Mouse (Mus musculus): ENCODE measurements at regions not wholly inside any gene's neighbourhood (a gene's known extent, or its start where the extent isn't known, plus 50 kb on each side); places are given as distances from the start of the nearest gene placed in this dataset.

- TF ChIP-seq CTCF (IDR thresholded peaks at IDR 0.05) = no peak
- intact Hi-C loops (cut with DNase I) = no loop called here
Measured at GRCm38 (mm10) chr12:118647270-118648042, 198.7 kb upstream of the Sp8 start.

DNA sequence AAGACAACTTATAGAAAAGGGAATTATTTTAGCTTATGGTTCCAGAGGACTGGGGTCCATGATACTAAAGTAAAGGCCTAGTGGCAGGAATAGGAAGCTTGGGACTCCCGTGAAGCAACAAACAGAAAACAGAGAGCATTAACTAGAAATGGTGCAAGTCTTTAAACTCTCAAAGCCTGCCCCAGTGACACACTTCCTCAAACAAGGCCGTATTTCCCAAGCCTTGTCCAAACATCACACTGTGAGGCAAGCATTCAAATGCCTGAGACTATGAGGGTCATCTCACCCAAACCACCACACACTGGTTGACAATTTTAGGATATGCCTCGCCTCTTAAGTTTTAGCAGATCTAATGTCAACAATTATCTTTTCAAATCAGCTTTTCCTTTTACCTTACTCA is 205.2 kb upstream of the Sp8 start:
- intact Hi-C loops (cut with DNase I) = no loop called here
- TF ChIP-seq CTCF (IDR thresholded peaks at IDR 0.05) = no peak
- no peak for DNase-seq
- Histone ChIP-seq H3K27ac (no peak overlapping the region), H3K4me3 (no peak overlapping the region)

More at GRCm38 (mm10) chr12:118647270-118648042, 198.7 kb upstream of the Sp8 start:
- DNase-seq = no peak
- Histone ChIP-seq H3K27ac (no peak overlapping the region), H3K4me3 (no peak overlapping the region)

DNA sequence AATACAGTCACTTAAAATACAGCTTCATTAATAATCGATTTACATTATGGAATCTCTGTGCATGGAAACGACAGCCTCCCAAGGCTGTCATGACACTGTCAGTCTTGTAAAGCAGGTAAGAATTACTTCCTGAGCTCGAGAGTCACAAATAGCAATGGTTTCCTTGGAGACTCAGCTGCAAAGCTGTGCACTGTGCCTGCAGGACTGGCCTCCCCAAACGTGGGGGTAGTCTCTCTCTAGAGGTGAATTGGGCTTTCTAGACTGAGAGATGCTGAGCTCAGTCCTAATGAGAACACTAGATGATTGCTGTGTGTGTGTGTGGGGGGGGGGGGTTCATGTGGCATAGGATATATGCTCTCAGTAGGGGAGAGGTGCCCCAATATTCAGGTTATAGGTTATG is 208.9 kb upstream of the Sp8 start:
- intact Hi-C loops (cut with DNase I) = no loop called here
- no peak for DNase-seq
- TF ChIP-seq CTCF (IDR thresholded peaks at IDR 0.05) = no peak
- no peak overlapping the region for H3K27ac ChIP-seq
- H3K4me3 ChIP-seq = no peak overlapping the region

GRCm38 (mm10) chr12:118635456-118635855 is 210.7 kb upstream of the Sp8 start:
- intact Hi-C loops (cut with DNase I) = no loop called here
- no peak for TF ChIP-seq CTCF (IDR thresholded peaks at IDR 0.05)
- Histone ChIP-seq H3K4me3 (no peak overlapping the region), H3K27ac (no peak overlapping the region)
- DNase-seq = no peak

DNA sequence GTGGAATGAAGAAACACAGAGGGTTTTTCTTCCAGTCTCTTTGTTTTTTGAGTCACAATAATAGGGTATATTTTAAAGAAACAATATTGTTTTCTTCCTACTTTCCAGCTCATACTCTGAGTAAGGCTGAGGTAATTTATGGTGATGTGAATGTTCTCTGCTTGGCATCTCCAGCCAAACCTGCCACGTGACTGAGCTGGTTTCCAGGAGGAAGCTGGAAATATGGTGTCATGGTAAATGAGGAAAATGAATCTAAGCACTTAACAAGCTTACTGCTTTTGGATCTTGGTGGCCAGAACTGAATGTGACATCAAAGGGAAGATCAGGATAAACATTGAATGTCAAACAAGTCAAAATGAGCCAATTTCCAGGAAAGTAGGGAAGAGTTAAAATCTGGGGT is 215.8 kb upstream of the Sp8 start:
- no peak for TF ChIP-seq CTCF (IDR thresholded peaks at IDR 0.05)
- DNase-seq = no peak
- intact Hi-C loops (cut with DNase I) = no loop called here

GRCm38 (mm10) chr12:118621697-118622485 is 224.2 kb upstream of the Sp8 start:
- intact Hi-C loops (cut with DNase I) = no loop called here
- DNase-seq = no peak
- H3K27ac ChIP-seq = no peak overlapping the region
- TF ChIP-seq CTCF (IDR thresholded peaks at IDR 0.05) = no peak
- no peak overlapping the region for H3K4me3 ChIP-seq

More for the DNA sequence above, 215.8 kb upstream of the Sp8 start:
- Histone ChIP-seq H3K4me3 (no peak overlapping the region), H3K27ac (no peak overlapping the region)

GRCm38 (mm10) chr12:118620847-118621636 is 225.1 kb upstream of the Sp8 start:
- intact Hi-C loops (cut with DNase I) = no loop called here
- H3K27ac ChIP-seq = no peak overlapping the region
- H3K4me3 ChIP-seq = no peak overlapping the region
- TF ChIP-seq CTCF (IDR thresholded peaks at IDR 0.05) = no peak
- no peak for DNase-seq

DNA sequence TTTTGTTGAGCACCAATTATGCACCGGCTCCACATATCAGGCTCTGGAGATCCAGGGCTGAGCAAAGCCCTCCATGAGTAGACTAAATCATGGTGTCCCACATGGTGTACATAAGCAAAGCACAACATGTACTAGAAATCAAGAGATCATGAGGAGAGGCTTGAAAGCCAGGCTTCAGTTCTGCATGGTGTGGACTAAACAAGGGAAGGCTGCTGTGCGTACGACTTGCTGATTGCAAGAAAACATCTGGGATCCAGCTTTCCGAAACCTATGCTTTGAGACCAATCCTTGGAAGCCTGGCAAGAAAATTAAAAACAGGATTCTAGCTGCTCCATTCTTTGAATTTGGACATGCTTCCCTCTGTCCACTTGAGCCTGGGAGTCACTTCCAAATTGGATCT is 249.1 kb upstream of the Sp8 start:
- no peak overlapping the region for H3K4me3 ChIP-seq
- intact Hi-C loops (cut with DNase I) = no loop called here
- DNase-seq = no peak
- H3K27ac ChIP-seq = no peak overlapping the region
- no peak for TF ChIP-seq CTCF (IDR thresholded peaks at IDR 0.05)

DNA sequence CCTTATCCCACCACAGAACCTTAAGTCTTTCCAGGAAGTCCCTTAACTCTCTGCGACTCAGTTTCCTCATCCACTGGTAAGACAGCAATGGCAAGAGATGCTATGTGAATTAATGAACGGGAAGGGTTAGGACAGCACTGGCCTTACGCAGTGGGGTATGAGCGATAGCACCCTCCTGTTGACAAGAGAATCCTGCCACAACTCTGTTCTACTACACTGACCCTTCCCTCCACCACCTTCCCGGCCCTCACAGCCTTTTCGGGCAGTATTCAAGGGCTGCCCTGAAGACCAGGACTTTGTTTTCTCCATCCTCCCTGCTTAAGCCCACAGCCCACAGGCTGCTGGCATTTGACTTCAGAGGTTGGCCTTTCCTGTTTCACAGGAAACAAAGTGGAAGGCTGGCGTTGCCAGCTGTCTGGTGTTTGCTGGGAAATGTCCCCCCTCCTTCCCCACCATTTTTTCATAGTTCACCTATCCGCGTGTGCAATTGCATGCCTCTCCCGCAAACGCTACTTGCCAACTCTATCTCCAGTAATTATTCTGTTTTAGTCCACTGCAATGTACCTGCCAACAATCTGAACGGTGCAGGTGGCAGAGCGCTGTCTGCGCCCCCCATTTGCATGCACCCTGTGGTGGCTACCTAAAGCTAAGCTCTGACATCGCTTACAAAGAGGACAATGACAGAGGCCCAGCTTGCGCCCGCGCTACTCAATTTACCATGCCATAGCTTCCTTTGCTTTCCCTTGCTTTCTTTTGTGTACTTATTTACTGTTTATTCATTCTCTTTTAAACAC is 251.2 kb upstream of the Sp8 start:
- intact Hi-C loops (cut with DNase I) = no loop called here
- no peak overlapping the region for H3K27ac ChIP-seq
- no peak for DNase-seq
- TF ChIP-seq CTCF (IDR thresholded peaks at IDR 0.05) = no peak
- H3K4me3 ChIP-seq = no peak overlapping the region

DNA sequence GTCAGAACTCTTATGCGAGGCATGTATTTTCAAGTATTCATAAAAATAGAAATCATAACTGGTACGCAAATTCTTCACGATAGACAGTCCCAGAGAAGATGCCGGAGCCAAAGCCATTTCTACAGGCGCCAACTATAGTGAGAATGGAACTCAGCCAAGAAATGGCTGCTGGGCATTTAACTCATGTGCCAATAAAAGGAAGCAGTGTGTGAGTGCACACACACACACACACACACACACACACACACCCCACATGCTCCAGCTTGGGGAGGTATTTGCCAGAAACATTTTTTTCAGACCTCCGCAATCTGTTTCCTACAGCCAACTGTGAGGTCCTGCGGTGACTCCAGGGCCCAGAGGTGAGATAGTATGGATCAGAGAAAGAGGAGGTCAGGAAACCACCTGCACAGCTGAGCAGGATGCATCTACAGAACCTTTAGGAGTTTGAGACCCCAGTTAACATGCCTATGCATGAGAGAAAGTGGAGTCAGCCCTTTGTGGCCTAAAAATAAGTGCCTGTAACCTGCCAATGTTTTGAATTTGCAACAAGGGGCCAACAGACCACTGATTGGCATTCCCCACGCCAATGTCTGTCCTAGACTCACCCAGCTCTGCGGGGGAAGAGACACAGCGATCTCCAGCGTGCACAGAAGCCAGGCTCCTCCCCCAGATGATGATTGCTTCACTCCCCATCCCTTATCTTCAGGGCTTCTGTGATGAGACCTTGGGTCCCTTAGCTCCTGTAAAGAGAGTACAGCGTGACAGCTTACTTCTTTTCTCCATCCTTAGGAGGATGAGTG is 262.1 kb upstream of the Sp8 start:
- no peak overlapping the region for H3K4me3 ChIP-seq
- TF ChIP-seq CTCF (IDR thresholded peaks at IDR 0.05) = no peak
- H3K27ac ChIP-seq = no peak overlapping the region
- no peak for DNase-seq
- intact Hi-C loops (cut with DNase I) = no loop called here

DNA sequence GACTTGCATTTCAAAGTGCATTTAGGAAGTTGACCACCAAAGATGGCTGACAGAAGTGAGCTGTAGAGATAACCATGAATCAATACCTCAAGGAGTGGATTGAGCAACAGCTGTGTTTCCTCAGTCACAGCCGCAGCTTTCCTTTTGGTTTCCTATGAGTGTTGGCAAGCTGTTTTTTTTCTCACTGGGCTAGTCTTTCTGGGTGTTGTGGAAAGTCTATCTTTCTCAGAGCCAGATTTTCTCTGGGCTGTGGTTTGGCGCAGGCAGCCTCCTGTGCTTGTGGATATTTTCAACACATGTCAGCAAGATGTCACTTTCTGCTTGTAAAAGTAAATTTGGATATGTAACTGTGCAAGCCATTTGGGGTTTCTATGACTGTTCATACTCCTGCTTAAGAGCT is 268.6 kb upstream of the Sp4 start:
- intact Hi-C loops (cut with DNase I) = no loop called here
- no peak for TF ChIP-seq CTCF (IDR thresholded peaks at IDR 0.05)

More for the DNA sequence above, 268.6 kb upstream of the Sp4 start:
- no peak for DNase-seq
- Histone ChIP-seq H3K4me3 (no peak overlapping the region), H3K27ac (no peak overlapping the region)
